Mouse (Mus musculus) megakaryocyte, embryonic 14.5 days (primary cell): ENCODE results near the gene Tas2r104.

Source experiments
- FLI1 ChIP-seq: IDR thresholded peaks from 2 replicates; pipeline ENCODE4 v1.6.1; 2012; ENCODE audit warnings: low read length, inconsistent platforms, mixed read lengths
- GATA1 ChIP-seq: IDR thresholded peaks from 3 replicates; pipeline ENCODE4 v1.6.1; 2012; ENCODE audit warnings: mixed read lengths, low read length, inconsistent platforms, borderline replicate concordance

- TF ChIP-seq GATA1 (no peak), FLI1 (no peak)
Measured at GRCm38 (mm10) chr6:131660049-131660448, 25.5 kb downstream of the Tas2r104 start, which contains the start of gene Tas2r107.
